Mouse (Mus musculus): ENCODE results near the gene Hfe.

- no peak for TF ChIP-seq POLR2A (IDR thresholded peaks at IDR 0.05; ENCODE audit: borderline replicate concordance, low read depth, low read length)
- TF ChIP-seq CTCF (IDR thresholded peaks at IDR 0.05; ENCODE audit: low read depth, low read length) = no peak
These were observed 46.6 kb upstream of the Hfe start for GRCm38 (mm10) chr13:23757211-23757773.
